Mouse (Mus musculus): ENCODE data around the gene Elmo2.

Elmo2 gene

GRCm38 (mm10) chr2:165323484-165323883 lies 2.8 kb downstream of the Elmo2 start:
- DNase-seq (ENCODE audit: low spot score) = no peak

DNA sequence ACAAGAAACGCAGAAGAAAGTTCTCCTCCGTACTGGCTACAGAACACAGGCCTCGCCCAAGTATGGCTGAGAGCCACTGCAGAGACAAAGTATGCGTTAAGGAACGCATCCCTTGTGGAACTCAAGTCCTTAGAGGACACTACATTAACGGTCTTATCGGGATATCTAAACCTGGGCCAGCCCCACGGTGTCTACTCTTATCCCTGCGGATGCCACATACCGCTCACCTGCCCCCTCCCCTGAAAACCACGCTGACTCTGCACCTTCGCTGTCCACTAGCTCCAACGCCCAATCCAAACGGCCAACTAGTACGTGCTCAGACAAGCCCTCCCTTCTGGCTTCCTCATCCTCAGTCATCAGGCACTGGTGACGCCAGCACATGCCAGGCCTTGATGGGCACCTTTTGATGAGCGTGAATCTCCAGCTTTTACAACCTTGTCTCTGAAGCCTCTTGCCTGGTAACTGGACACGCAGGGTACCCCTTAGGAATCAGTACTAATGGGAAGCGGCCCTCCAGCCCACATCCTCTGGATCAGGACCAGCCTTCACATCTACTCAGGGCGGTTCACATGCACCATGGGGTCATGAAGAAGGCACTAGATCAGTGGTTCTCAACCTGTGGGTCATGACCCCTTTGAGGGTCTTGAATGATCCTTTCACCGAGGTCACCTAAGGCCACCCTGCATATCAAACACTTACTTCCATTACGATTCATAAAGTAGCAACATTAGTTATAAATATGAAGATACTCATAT lies 4.1 kb downstream of the Elmo2 start:
- no peak for DNase-seq (ENCODE audit: low spot score)

DNA sequence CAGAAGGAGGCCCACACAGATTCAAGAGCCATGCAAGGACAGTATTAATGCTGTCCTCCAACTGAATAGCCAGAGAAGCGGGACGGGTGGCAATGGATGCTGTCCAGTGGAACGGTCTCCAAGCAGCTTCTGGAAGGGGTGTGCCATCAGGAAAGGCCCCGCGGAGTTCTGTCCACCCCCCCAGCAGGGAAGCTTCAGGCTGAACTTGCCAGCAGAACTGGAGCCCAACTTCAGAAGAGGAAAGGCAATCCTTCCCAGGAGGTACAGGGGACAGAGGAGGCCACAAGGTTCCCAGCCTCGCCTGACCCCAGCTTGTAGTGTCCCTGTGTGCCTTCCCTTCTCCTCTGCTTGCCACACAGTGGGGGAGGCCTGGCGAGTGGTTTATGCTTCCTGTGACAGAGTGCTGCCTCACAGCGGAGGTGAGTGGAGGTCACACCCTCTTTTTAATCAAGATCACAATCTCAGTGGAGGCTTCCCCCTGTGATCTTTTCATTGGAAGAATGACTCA lies 4.8 kb downstream of the Elmo2 start:
- no peak for DNase-seq (ENCODE audit: low spot score)

DNA sequence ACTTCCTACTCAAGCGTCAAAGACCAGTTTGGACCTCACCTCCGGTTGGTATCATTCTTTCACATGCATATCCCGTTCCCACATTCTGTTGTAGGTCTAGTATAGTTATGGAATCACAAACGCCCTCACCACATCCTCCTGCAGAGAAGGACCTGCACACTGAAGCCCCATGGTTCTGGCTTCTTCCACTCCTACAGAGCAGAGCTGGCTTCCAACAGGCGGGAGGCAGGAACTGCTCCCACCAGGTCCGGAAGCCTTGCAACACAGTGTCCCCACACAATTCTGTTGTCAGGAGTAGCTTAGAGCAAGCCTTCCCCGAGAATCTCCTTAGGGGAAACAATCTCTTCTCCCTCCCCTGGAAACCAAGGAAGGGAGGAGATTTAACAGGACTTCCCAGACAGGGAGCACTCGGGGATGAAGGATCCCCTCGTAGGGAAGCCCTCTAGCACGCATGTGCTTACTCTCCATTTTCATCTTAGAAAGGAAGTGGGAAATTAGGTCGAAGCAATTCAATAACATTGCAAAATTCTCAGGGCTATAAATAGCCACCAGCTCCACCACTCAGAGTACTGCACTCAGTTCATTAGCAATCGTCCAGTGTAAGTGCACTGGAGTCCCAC lies 5.6 kb downstream of the Elmo2 start:
- DNase-seq (ENCODE audit: low spot score) = no peak

DNA sequence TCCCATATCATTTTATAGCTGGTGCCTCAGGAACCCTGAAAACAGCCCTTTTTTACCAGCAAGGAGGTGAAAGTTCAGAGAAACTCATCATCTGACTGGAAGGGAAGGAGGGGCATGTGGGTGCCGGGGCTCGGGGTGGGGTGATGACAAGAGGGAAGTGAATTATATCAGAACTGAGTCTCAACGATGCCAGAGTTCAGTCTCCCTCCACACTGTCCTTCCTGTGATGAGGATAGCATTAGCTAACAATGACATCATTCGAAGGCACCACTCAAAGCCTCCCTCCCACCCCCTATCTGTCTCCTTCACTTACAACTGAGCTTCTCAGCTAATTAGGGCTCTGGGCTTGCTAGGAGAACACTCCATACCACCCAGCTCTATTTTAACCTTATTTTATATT lies 6.8 kb downstream of the Elmo2 start:
- DNase-seq (ENCODE audit: low spot score) = no peak

DNA sequence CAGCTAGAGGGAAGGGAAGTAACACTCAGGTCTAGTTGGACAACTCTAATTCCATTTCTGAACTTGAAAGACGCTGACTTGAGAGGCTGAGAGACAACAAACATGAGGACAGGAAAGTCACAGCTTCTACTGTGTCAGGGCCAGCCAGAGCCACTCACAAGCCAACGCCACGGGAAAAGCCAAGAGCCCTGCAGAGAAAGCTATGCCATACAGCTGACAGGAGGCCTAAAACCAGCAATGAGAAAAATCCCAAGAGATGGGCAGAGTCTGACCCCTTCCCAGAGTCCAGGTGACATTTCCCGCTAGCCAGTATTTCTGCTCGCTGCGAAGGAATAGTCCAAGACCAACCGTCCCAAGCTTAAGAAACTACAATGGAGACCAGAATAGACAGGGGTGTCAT lies 7.3 kb downstream of the Elmo2 start:
- DNase-seq (ENCODE audit: low spot score) = no peak

GRCm38 (mm10) chr2:165317621-165318263 lies 8.5 kb downstream of the Elmo2 start:
- DNase-seq (ENCODE audit: low spot score) = no peak

DNA sequence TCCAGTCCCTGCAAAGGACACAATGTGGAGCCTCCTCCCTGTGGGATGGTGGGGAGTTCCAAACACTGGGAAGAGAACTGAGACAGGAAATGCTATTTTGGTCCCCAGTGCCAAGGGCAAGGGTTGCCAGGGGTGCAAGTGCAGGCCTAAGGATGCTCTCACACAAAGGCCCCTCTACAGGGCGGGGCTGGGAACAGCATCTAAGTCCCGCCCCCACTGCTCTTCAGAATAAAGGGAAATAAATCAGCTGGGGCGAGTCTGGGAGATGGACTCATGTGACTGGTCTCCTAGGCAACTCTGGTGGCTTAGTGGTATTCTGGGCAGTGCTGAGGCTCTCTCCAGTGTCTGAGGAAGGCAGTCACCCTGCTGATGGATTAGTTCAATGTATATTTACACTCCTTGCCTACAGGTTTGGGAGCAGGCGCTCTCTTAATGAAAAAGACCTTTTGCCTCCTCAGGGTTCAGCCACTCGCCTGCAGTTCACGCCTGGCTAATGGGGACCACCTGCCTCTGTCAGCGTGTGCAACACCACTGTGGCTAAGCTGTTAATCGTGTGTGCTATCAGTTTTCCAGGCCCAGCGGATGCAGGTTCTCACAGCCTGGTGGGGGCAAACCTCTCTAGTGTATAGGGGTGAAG lies 9.3 kb downstream of the Elmo2 start:
- no peak for DNase-seq (ENCODE audit: low spot score)

DNA sequence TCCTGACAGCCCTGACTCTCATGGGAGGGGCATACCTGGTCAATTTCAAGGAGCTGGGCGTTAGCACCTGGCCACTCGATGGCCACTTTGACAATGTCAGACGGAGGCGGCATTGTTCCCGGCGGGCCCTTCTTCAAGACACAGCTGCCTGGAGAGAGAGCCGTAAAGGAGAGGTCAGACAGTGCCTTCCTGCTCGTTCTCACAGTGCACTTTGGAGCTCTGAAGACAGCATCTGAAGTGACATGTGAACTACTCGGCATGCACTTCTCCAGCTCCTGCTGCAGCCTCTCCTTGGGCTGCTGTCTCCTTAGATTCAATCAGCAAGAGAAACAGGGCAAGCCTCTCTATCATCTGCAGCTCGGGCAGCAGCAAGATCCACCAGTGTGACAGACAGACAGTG lies 10.1 kb downstream of the Elmo2 start:
- no peak for DNase-seq (ENCODE audit: low spot score)

DNA sequence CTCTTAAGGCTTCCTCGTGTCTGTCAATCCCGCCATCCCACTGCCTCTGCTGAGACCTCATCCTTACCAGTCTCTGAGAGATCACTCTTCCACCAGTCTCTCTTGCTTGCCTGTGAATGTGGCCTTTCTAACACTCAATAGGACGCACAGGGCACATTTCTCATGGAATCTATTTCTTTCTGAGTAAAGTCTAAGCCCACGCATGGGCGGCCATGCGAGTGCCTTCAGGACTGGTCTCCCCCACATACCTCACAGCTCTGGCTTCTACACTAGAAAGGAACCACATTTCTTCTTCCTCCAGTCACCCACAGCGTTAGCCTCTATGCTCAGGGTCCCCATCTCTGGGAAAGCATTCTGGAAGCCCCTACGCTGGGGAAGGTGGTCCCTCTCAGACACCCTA lies 12.1 kb downstream of the Elmo2 start:
- DNase-seq (ENCODE audit: low spot score) = no peak

DNA sequence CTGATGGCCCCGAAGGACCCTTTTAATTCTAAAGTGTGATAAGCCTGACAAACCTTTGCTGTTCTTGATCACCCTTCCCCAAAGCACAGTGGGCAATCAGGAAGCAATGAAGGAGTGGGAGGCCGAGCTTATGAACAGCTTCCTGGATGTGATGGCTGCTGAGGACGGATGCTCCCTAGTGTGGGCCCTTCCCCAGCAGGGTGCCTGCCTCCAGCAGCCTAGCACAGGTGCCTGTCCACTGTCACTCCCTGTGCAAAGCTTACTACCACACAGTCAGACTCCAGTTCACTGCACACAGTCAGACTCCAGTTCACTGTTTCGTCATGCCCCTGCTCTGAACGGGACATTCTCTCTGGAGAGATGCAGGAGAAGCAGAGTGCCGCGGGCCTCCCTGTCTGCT lies 13.9 kb downstream of the Elmo2 start:
- no peak for DNase-seq (ENCODE audit: low spot score)

DNA sequence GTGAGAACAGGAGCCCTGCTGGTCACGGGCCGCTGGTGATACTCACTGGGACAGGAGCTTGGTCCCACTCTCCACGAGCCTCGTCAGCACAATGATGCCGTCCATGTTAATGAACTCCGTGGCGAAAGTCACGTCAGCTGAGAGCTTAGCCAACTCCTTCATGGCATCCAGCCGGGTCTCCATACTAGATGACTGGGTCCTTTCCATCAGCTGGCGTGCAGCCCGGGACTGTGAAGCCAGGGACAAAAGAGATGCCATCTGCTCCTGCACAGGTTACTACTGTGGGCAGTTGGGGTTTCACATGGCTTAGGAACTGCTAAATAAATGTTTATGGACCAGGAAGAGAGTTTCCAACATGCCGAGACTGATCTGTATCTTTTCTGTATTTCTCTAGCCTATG lies 14.7 kb downstream of the Elmo2 start:
- no peak for DNase-seq (ENCODE audit: low spot score)

GRCm38 (mm10) chr2:165310818-165311425 lies 15.4 kb downstream of the Elmo2 start:
- no peak for DNase-seq (ENCODE audit: low spot score)

DNA sequence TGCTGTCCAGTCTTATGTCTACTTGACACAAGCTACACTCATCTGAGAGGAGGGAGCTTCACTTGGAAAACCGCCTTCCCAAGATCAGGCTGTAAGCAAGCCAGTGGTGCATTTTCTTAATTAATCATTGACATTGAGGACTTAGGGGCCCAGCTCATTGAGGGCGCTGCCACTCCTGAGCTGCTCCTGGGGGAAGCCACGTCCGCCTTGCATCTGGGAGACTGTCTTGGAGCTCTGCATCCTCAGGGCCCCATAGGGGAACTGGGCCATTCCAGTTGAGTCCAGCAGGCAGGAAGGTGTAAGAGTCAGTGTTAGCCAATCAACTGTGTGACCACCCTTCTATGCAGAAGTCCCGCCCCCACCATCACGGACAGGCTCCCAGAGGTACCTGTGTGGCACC lies 18.5 kb downstream of the Elmo2 start:
- no peak for DNase-seq (ENCODE audit: low spot score)

DNA sequence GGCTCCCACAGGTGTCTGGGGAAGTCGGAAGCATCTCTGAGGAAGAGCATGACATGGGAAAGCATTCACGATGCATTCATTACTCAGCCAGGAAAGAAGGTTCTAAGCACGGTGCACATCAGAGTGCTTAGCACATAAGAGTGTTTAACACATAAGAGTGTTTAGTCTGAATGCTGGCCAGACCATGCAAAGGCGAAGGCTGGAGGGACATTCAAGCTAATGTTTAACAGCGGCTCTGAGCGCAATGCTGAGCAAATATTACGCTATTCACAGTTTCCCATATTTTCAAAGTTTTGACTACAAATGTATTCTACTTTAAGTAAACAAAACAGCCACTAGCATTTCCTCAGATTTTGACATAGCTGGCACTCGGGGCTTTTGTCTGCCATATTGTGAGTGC lies 20.8 kb downstream of the Elmo2 start:
- no peak for DNase-seq (ENCODE audit: low spot score)

DNA sequence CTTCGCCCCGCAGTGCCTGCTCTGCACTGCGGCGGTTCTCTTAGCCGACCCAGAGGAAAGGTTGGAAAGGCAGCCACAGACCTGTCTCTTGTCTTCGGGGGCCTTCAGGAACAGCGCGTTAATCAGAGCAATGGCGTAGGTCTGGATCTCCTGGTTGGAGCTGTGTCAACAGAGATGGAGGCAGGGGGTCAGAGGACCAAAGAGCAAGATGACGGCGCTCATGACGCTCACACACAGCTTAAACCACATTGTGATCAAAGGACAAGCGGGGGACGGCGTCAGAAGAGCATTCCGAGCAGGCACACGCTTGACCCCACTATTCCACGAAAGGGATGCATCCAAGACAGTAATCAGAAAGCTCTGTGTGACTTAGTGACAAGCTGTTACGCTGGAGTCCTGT lies 21.5 kb downstream of the Elmo2 start:
- no peak for DNase-seq (ENCODE audit: low spot score)

- DNase-seq (ENCODE audit: low spot score) = no peak
Measured at GRCm38 (mm10) chr2:165303354-165304012, 22.8 kb downstream of the Elmo2 start.

GRCm38 (mm10) chr2:165301409-165301808 lies 24.9 kb downstream of the Elmo2 start:
- DNase-seq (ENCODE audit: low spot score) = no peak

DNA sequence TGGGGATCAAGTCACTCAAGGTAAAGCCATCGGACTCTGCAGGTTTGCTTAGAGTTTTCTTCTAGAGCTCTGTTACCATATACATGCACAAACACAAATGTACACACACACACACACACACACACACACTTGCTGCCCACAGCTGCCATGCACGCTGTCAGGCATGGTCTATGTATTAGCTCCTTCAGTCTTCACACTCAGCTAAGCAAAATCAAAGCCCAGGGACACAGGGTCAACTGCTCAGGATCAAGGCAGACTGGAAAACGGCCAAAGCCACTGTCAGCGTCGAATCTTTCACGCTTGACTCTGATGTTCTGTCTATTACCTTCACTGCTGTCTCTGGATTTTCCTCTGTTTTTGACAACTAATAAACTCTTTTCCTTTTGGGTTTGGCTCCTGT lies 25.4 kb downstream of the Elmo2 start:
- no peak for DNase-seq (ENCODE audit: low spot score)

GRCm38 (mm10) chr2:165300424-165300823 lies 25.9 kb downstream of the Elmo2 start:
- no peak for DNase-seq (ENCODE audit: low spot score)

GRCm38 (mm10) chr2:165297429-165297828 lies 28.9 kb downstream of the Elmo2 start:
- no peak for DNase-seq (ENCODE audit: low spot score)

- no peak for DNase-seq (ENCODE audit: low spot score)
Measured at GRCm38 (mm10) chr2:165296571-165296970, 29.7 kb downstream of the Elmo2 start.
